In genomic region chr5:30281291-30281732, GRCm38 (mm10) we compare ENCODE assay signal across 8 mouse cellular contexts. TPM values are rescaled to one million over a fixed set of nuclear protein-coding genes. Genes with fewer than 3 reads are reported as not detected.
DNase-seq lines count a peak whose midpoint lies in the region; ATAC-seq lines count a peak whose summit lies in the region.

Drc1 (plus strand) TSS chr5:30281388.

- peaks cover 33% of the 10 kb centered on the region for H3K27me3 ChIP-seq in megakaryocyte, embryonic 14.5 days (replicated peaks)
- H3K27me3 ChIP-seq in heart, embryonic 10.5 days (ENCODE audit: insufficient read depth, poor library complexity, severe bottlenecking): peaks cover 4% of the 10 kb centered on the region; the same call in 1 of the 2 replicates
- peaks cover 11% of the 10 kb centered on the region for H3K27me3 ChIP-seq in liver, embryonic 16.5 days (ENCODE audit: control insufficient read depth, insufficient read depth, low read depth, low read length)

- peaks cover 9% of the 10 kb centered on the region for H3K4me1 ChIP-seq in megakaryocyte, embryonic 14.5 days
- peaks cover 7% of the 10 kb centered on the region for H3K4me1 ChIP-seq in heart, embryonic 10.5 days
- peaks cover 2% of the 10 kb centered on the region; the same call in 1 of the 2 replicates for H3K4me1 ChIP-seq in liver, embryonic 16.5 days (ENCODE audit: control insufficient read depth, low read depth, low read length)

- no peak for ATAC-seq in megakaryocyte, adult 5-6 weeks (ENCODE audit: poor library complexity, severe bottlenecking)
- no peak for ATAC-seq in liver, embryonic 16.5 days (ENCODE audit: low read depth)

- DNase-seq in embryo, embryonic 11 days: peak; percentile 75
- peak; percentile 84 for DNase-seq in heart, embryonic 10.5 days (ENCODE audit: low spot score)
- peak; percentile 70 to 78 for DNase-seq in layer of hippocampus, adult 18-20 months (ENCODE audit: low spot score in 2 of 2)
- peak; percentile 13 for DNase-seq in retina, postnatal 7 days (ENCODE audit: low read depth, low spot score)
- no peak for DNase-seq in spleen, adult 18-20 months

- H3K9ac ChIP-seq in liver, embryonic 16.5 days (ENCODE audit: low read depth, low read length): no peak within 1 kb of the TSS

- no peaks in the 10 kb centered on the region for H3K36me3 ChIP-seq in megakaryocyte, embryonic 14.5 days (replicated peaks; ENCODE audit: low read length)
- H3K36me3 ChIP-seq in heart, embryonic 10.5 days: no peaks in the 10 kb centered on the region
- H3K36me3 ChIP-seq in liver, embryonic 16.5 days (ENCODE audit: control insufficient read depth, insufficient read depth): no peaks in the 10 kb centered on the region

- H3K4me2 ChIP-seq in liver, embryonic 16.5 days (ENCODE audit: low read depth, low read length): 0 out of 2 replicates have a peak within 1 kb of the TSS, but pooled peaks have one; percentile 38

- 0 out of 2 replicates have a peak within 1 kb of the TSS, but pooled peaks have one; percentile 42 for H3K27ac ChIP-seq in heart, embryonic 10.5 days
- no peak within 1 kb of the TSS for H3K27ac ChIP-seq in liver, embryonic 16.5 days (ENCODE audit: low read length)

- H3K9me3 ChIP-seq in megakaryocyte, embryonic 14.5 days: peaks cover 22% of the 10 kb centered on the region
- peaks cover 5% of the 10 kb centered on the region; the same call in 1 of the 2 replicates for H3K9me3 ChIP-seq in heart, embryonic 10.5 days
- H3K9me3 ChIP-seq in liver, embryonic 16.5 days (replicated peaks; ENCODE audit: control insufficient read depth, low read length): no peaks in the 10 kb centered on the region; the same call in 1 of the 2 replicates

- peak within 1 kb of the TSS; percentile 70 for H3K4me3 ChIP-seq in megakaryocyte, embryonic 14.5 days (replicated peaks)
- peak within 1 kb of the TSS; percentile 59 for H3K4me3 ChIP-seq in heart, embryonic 10.5 days
- 0 out of 2 replicates have a peak within 1 kb of the TSS, but pooled peaks have one; percentile 11 for H3K4me3 ChIP-seq in liver, embryonic 16.5 days (ENCODE audit: low read depth, low read length)

- WGBS in heart, embryonic 10.5 days: 8% methylated on average over 26 of the region's 26 CpGs
- 4% methylated on average over 26 of the region's 26 CpGs for WGBS in liver, embryonic 16.5 days (ENCODE audit: insufficient replicate concordance)

RNA-seq across cellular contexts. Expression of gene Drc1, which starts in this region (rescaled TPM):
- polyA plus RNA-seq in megakaryocyte, embryonic 14.5 days (2012; ENCODE audit: insufficient read depth, low replicate concordance): not detected in 2 replicates
- 0.11 TPM in 1 of 2 replicates, not detected in the other for total RNA-seq in megakaryocyte, adult 5-6 weeks (2015)
- total RNA-seq in megakaryocyte, adult 5-6 weeks (2017): 0.28 TPM in 1 of 2 replicates, not detected in the other
- 0.15 and 0.64 TPM in 2 replicates for polyA plus RNA-seq in heart, embryonic 10.5 days (2016; fragmentation: Nextera tagmentation; extraction: Ambion mirVana)
- total RNA-seq in layer of hippocampus, adult 18-20 months (2021): 1 to 10 TPM; 8.6 to 8.8 TPM
- polyA plus RNA-seq in liver, embryonic 16.5 days (2015; fragmentation: Nextera tagmentation; extraction: Ambion mirVana): 1.8 and 2.0 TPM in 2 replicates

Comparison
In these comparisons a context has a peak if more than half of its experiments do, and no peak if none do; other contexts are left out.
1. RNA of gene Drc1 (total RNA-seq): 8.6 to 8.8 TPM in layer of hippocampus, adult 18-20 months; 0.11 to 0.28 TPM in megakaryocyte, adult 5-6 weeks; every median in the first group is over 4 times any median in the second.
2. Peak in DNase-seq, H3K4me3 ChIP-seq and H3K27ac ChIP-seq in heart, embryonic 10.5 days; RNA of the gene not detected or under 1 TPM.
3. H3K4me3 ChIP-seq: peak in every context shown above with its lines; median percentile 70 in megakaryocyte, embryonic 14.5 days; 59 in heart, embryonic 10.5 days; 11 in liver, embryonic 16.5 days.
4. DNase-seq: peak in embryo, embryonic 11 days (single experiment), layer of hippocampus, adult 18-20 months (2 of 2) and retina, postnatal 7 days (single experiment); none in spleen, adult 18-20 months (0 of 2).